Mouse (Mus musculus): ENCODE results near the gene Ccdc137.
"Not testable (repeated sequence)": the region's sequence is repeated elsewhere in the genome, so short reads cannot be mapped to it uniquely, and the experiment has no call there.

Gene Ccdc137

GRCm38 (mm10) chr11:120457772-120458751 is at the start of gene Ccdc137, which contains the start of gene Oxld1:
Gene Ccdc137, plus strand, starts transcription at chr11:120458115.
Gene Oxld1, minus strand, starts transcription at chr11:120458068.
- peak; percentile 87 for DNase-seq (ENCODE audit: low spot score)

- DNase-seq (ENCODE audit: low spot score): not testable (repeated sequence)
Observed at GRCm38 (mm10) chr11:120413621-120414020, 44.3 kb upstream of the Ccdc137 start.

- DNase-seq (ENCODE audit: low spot score): no peak
Observed at GRCm38 (mm10) chr11:120417852-120418251, 40.1 kb upstream of the Ccdc137 start.

- no peak for DNase-seq (ENCODE audit: low spot score)
Observed at GRCm38 (mm10) chr11:120418592-120418991, 39.3 kb upstream of the Ccdc137 start.

- no peak for DNase-seq (ENCODE audit: low spot score)
Observed at GRCm38 (mm10) chr11:120422651-120423568, 35.0 kb upstream of the Ccdc137 start.

GRCm38 (mm10) chr11:120423569-120424295 is 34.2 kb upstream of the Ccdc137 start:
- DNase-seq (ENCODE audit: low spot score): peak; percentile 43

GRCm38 (mm10) chr11:120426727-120427126 is 31.2 kb upstream of the Ccdc137 start:
- no peak for DNase-seq (ENCODE audit: low spot score)

GRCm38 (mm10) chr11:120437152-120437856 is 20.6 kb upstream of the Ccdc137 start, which contains the start of gene Nploc4:
Gene Nploc4, minus strand, starts transcription at chr11:120437708.
- DNase-seq (ENCODE audit: low spot score): peak; percentile 89

GRCm38 (mm10) chr11:120437857-120438385 is 20.0 kb upstream of the Ccdc137 start:
- no peak for DNase-seq (ENCODE audit: low spot score)

GRCm38 (mm10) chr11:120442344-120442743 is 15.6 kb upstream of the Ccdc137 start, which contains the start of gene Tspan10:
Gene Tspan10, plus strand, starts transcription at chr11:120442644.
- no peak for DNase-seq (ENCODE audit: low spot score)

GRCm38 (mm10) chr11:120442765-120443280 is 15.1 kb upstream of the Ccdc137 start:
- DNase-seq (ENCODE audit: low spot score): no peak

GRCm38 (mm10) chr11:120444106-120444505 is 13.8 kb upstream of the Ccdc137 start:
- no peak for DNase-seq (ENCODE audit: low spot score)

GRCm38 (mm10) chr11:120445475-120445874 is 12.4 kb upstream of the Ccdc137 start:
- DNase-seq (ENCODE audit: low spot score): no peak

- no peak for DNase-seq (ENCODE audit: low spot score)
Observed at GRCm38 (mm10) chr11:120447179-120447578, 10.7 kb upstream of the Ccdc137 start.

GRCm38 (mm10) chr11:120452246-120452645 is 5.7 kb upstream of the Ccdc137 start:
- DNase-seq (ENCODE audit: low spot score): no peak

GRCm38 (mm10) chr11:120453306-120453705 is 4.6 kb upstream of the Ccdc137 start, which contains the start of gene Pde6g:
Gene Pde6g, minus strand, starts transcription at chr11:120453500.
- no peak for DNase-seq (ENCODE audit: low spot score)

- DNase-seq (ENCODE audit: low spot score): no peak
Observed at GRCm38 (mm10) chr11:120454965-120455364, 3.0 kb upstream of the Ccdc137 start.

- no peak for DNase-seq (ENCODE audit: low spot score)
Observed at GRCm38 (mm10) chr11:120455413-120455812, 2.5 kb upstream of the Ccdc137 start.

GRCm38 (mm10) chr11:120457370-120457769 is 545 bp upstream of the Ccdc137 start:
- peak; percentile 16 for DNase-seq (ENCODE audit: low spot score)

Measured in yolk sac, embryonic 10.5 days (tissue).